Mouse (Mus musculus) myocyte (in vitro differentiated cells): ENCODE measurements at regions not wholly inside any gene's neighbourhood (a gene's known extent, or its start where the extent isn't known, plus 50 kb on each side); places are given as distances from the start of the nearest gene placed in this dataset.

Source experiments
- H3K27me3 ChIP-seq: one replicate; pipeline ENCODE4 v1.6.1; 2011; ENCODE audit not compliant: control insufficient read depth, insufficient read depth, insufficient read length
- H3K36me3 ChIP-seq: one replicate; pipeline ENCODE4 v1.6.1; 2011; ENCODE audit not compliant: control insufficient read depth, insufficient read depth
- H3K4me2 ChIP-seq: one replicate; pipeline ENCODE4 v1.6.1; 2011; ENCODE audit warnings: low read depth, control low read depth
- H3K4me3 ChIP-seq: one replicate; pipeline ENCODE4 v1.5.1; 2011; ENCODE audit warnings: mild to moderate bottlenecking, control low read depth, moderate library complexity
- H3K79me2 ChIP-seq: one replicate; pipeline ENCODE4 v1.6.1; 2011; ENCODE audit not compliant: control insufficient read depth, insufficient read depth
- H3ac ChIP-seq: one replicate; pipeline ENCODE4 v1.6.1; 2011; ENCODE audit not compliant: control insufficient read depth, insufficient read length
- CEBPB ChIP-seq: IDR thresholded peaks from 2 replicates; pipeline ENCODE4 v1.6.1; 2011; ENCODE audit warnings: mild to moderate bottlenecking, moderate library complexity; ENCODE audit not compliant: poor library complexity, insufficient read depth, severe bottlenecking
- E2F4 ChIP-seq: IDR thresholded peaks from one replicate; pipeline ENCODE4 v1.6.1; 2011; ENCODE audit warnings: mild to moderate bottlenecking, control low read depth, moderate library complexity; ENCODE audit not compliant: insufficient read depth
- MAX ChIP-seq: IDR thresholded peaks from one replicate; pipeline ENCODE4 v1.6.1; 2011; ENCODE audit warnings: low read depth, mild to moderate bottlenecking, control low read depth
- MYOD1 ChIP-seq, 3 experiments: IDR thresholded peaks; one replicate each; pipeline ENCODE4 v1.6.1; 2011; ENCODE audit warnings: control low read depth in 2 of 3, low read depth in 2 of 3, mild to moderate bottlenecking in 2 of 3, moderate library complexity in 1 of 3; ENCODE audit not compliant: insufficient read length in 2 of 3, control insufficient read depth in 1 of 3
- MYOG ChIP-seq, 3 experiments: IDR thresholded peaks; one replicate each; pipeline ENCODE4 v1.6.1; 2011; ENCODE audit warnings: control low read depth in 2 of 3, low read depth in 2 of 3, mild to moderate bottlenecking in 2 of 3; ENCODE audit not compliant: insufficient read length in 2 of 3, control insufficient read depth in 1 of 3, insufficient read depth in 1 of 3
- POLR2A ChIP-seq: IDR thresholded peaks from one replicate; pipeline ENCODE4 v1.6.1; 2011; ENCODE audit warnings: low read depth, mild to moderate bottlenecking, control low read depth, moderate library complexity; ENCODE audit not compliant: insufficient read length
- POLR2AphosphoS2 ChIP-seq: IDR thresholded peaks from one replicate; pipeline ENCODE4 v1.6.1; 2011; ENCODE audit warnings: low read depth, control low read depth; ENCODE audit not compliant: insufficient read length
- REST ChIP-seq: IDR thresholded peaks from one replicate; pipeline ENCODE4 v1.6.1; 2011; ENCODE audit warnings: mild to moderate bottlenecking, control low read depth, moderate library complexity; ENCODE audit not compliant: insufficient read depth, insufficient read length
- SRF ChIP-seq: IDR thresholded peaks from one replicate; pipeline ENCODE4 v1.6.1; 2011; ENCODE audit warnings: low read depth; ENCODE audit not compliant: control insufficient read depth, insufficient read length
- TCF12 ChIP-seq: IDR thresholded peaks from one replicate; pipeline ENCODE4 v1.6.1; 2011; ENCODE audit warnings: mild to moderate bottlenecking, control low read depth; ENCODE audit not compliant: poor library complexity, insufficient read depth, severe bottlenecking
- TCF3 ChIP-seq: IDR thresholded peaks from one replicate; pipeline ENCODE4 v1.6.1; 2011; ENCODE audit warnings: low read depth, control low read depth; ENCODE audit not compliant: insufficient read length
- USF1 ChIP-seq: IDR thresholded peaks from one replicate; pipeline ENCODE4 v1.6.1; 2011; ENCODE audit warnings: low read depth, mild to moderate bottlenecking, control low read depth, moderate library complexity

DNA sequence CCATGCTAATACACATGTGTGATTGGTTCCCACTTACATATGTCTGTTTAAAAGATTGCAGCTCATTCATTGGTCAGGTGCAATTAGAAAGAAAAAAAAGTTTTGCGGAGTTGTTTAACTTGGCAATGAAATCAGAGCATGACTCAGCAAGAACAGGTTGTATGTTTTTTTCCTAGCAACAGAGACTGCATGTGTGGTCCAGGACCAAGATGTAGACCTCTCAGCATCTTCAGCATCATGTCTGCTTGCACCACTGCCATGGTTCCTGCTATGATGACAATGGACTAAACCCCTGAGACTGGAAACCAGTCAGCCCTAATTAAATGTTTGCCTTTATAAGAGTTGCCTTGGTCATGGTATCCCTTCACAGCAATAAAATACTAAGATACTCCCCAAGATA is 236.4 kb downstream of the Ipo11 start:
- H3ac ChIP-seq: no peak overlapping the region
- H3K36me3 ChIP-seq: no peaks in the 10 kb centered on the region

DNA sequence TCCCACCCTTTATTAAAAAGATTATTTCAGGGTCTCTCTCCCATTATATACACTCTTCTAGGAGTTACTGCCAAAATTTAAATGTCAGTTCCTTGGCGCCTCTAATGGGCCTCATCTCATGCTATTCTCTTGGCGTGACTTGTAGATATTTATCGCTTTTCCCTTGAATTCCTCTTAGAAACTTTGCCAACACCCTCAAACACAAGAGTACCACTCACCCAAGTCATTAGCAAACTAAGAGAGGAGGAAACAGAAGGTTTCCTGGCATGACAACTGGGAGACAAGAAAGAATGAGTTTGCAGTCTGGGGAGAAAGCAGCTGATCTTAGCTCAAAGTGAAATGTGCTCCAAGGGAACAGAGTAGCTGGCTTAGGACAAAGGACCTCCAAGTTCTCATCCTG is 236.8 kb downstream of the Ipo11 start:
- TF ChIP-seq MYOG (IDR thresholded peaks at IDR 0.05; ENCODE audit: control insufficient read depth in 1 of 3, insufficient read depth in 1 of 3, insufficient read length in 2 of 3, low read depth in 2 of 3) (no peak), TCF3 (no peak), MAX (no peak), REST (no peak), MYOD1 (IDR thresholded peaks at IDR 0.05; ENCODE audit: control insufficient read depth in 1 of 3, insufficient read length in 2 of 3, low read depth in 2 of 3) (no peak)
- H3K4me3 ChIP-seq: no peak overlapping the region
- no peaks in the 10 kb centered on the region for H3K36me3 ChIP-seq
- H3K27me3 ChIP-seq: no peaks in the 10 kb centered on the region
- no peaks in the 10 kb centered on the region for H3K79me2 ChIP-seq
- H3K4me2 ChIP-seq: no peak overlapping the region
- H3ac ChIP-seq: no peak overlapping the region

More for the DNA sequence above, 236.4 kb downstream of the Ipo11 start:
- no peak for TF ChIP-seq E2F4
- TF ChIP-seq MYOG (IDR thresholded peaks at IDR 0.05; ENCODE audit: control insufficient read depth in 1 of 3, insufficient read depth in 1 of 3, insufficient read length in 2 of 3, low read depth in 2 of 3): no peak
- TF ChIP-seq CEBPB: no peak
- TF ChIP-seq MYOD1 (IDR thresholded peaks at IDR 0.05; ENCODE audit: control insufficient read depth in 1 of 3, insufficient read length in 2 of 3, low read depth in 2 of 3): no peak
- Histone ChIP-seq H3K79me2 (no peaks in the 10 kb centered on the region), H3K4me2 (no peak overlapping the region), H3K27me3 (no peaks in the 10 kb centered on the region), H3K4me3 (no peak overlapping the region)

DNA sequence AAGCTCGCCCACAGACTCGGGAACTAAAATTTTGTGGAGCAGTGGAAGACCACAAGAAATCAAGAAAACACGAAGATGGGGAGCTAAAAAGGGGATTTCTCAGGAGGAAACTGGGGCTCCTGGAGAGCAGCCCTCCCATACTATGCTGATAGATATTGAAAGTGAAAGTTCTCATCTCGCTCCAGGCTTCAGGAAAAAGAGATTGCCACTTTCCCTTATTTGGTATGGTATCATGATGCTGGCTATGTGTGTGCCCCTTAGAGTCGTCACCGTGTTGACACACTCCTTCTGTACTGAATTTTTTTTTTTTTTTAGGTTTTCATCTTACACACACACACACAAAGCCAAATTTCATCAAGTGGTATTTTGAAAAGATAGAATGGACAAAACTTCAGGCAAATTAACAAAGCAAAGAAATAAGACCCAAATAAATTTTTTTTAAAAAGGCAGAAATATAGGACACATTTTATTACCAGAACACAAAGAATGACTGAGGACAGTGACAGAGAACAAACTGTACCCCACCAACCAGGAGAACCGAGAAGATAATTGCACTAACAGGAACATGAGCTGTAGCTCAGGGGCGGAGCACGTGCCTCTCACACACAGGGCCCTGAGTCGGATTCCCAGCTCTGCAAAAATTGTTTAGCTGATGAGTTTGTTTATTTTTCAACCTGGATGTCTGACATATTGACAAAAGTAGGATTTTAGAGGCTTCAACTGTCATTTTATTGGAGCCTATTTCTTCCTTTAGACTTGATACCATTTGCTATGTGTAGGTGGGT is 244.8 kb downstream of the Ipo11 start:
- Histone ChIP-seq H3K27me3 (no peaks in the 10 kb centered on the region), H3K4me3 (peak overlapping the region; percentile 30), H3K4me2 (peak overlapping the region; percentile 82)

DNA sequence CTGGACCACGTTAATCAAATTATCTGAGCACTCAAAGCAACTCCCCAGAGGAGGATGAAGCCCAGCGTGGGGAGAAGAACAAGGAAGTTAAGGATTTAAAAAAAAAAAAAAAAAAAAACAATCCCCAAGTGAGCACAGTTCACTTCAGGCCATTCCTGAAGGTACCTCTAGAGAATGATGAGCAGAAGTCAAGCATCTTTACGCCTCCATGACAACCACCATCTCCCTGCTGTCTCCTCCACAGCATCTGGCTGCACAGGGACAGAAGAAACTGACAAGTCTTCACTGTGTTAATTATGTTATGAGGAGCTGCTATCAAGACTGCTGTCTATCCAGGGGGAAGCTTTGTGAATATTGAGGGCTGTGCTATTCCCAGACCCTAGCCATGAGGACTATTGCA is 246.6 kb downstream of the Ipo11 start:
- Histone ChIP-seq H3K27me3 (no peaks in the 10 kb centered on the region), H3ac (no peak overlapping the region), H3K4me3 (no peak overlapping the region), H3K4me2 (no peak overlapping the region), H3K79me2 (no peaks in the 10 kb centered on the region), H3K36me3 (no peaks in the 10 kb centered on the region)
- TF ChIP-seq USF1 (no peak), TCF12 (no peak), SRF (no peak), TCF3 (no peak), POLR2AphosphoS2 (no peak), MAX (no peak), CEBPB (no peak)

More for the DNA sequence above, 244.8 kb downstream of the Ipo11 start:
- H3K79me2 ChIP-seq: no peaks in the 10 kb centered on the region
- TF ChIP-seq USF1: no peak
- peak; percentile 94 for TF ChIP-seq SRF
- no peak for TF ChIP-seq POLR2AphosphoS2
- TF ChIP-seq MYOD1 (IDR thresholded peaks at IDR 0.05; ENCODE audit: control insufficient read depth in 1 of 3, insufficient read length in 2 of 3, low read depth in 2 of 3): no peak
- H3ac ChIP-seq: no peak overlapping the region
- H3K36me3 ChIP-seq: no peaks in the 10 kb centered on the region

DNA sequence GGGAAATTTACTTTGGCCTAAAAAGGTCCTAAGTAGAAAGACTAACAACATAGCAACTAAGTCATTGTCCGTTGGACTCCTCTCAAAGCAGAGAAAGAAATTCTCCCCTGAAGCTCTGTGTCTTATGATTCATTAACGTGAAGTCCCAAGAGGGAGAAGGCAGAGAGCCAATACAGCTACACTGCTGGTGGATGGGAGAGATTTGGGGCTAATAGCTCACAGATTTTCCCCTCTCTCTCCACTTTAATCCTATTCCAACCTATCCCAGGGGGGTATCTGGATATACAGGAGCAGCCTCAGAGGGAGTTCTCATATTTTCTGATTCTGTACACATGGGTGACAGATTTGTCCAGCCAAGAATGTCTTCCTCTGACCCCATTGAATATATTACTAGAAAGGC is 247.1 kb downstream of the Ipo11 start:
- TF ChIP-seq E2F4 (no peak), TCF12 (no peak), MYOD1 (IDR thresholded peaks at IDR 0.05; ENCODE audit: control insufficient read depth in 1 of 3, insufficient read length in 2 of 3, low read depth in 2 of 3) (no peak), POLR2A (no peak), POLR2AphosphoS2 (no peak), MAX (no peak), USF1 (no peak), CEBPB (no peak), TCF3 (no peak), MYOG (IDR thresholded peaks at IDR 0.05; ENCODE audit: control insufficient read depth in 1 of 3, insufficient read depth in 1 of 3, insufficient read length in 2 of 3, low read depth in 2 of 3) (no peak), REST (no peak), SRF (no peak)
- Histone ChIP-seq H3K4me3 (no peak overlapping the region), H3ac (no peak overlapping the region), H3K27me3 (no peaks in the 10 kb centered on the region), H3K4me2 (no peak overlapping the region), H3K79me2 (no peaks in the 10 kb centered on the region), H3K36me3 (no peaks in the 10 kb centered on the region)
